Mouse (Mus musculus) lung, adult 2 months (tissue): ENCODE results near the gene Timm8a2. TPM values are rescaled to one million over a fixed set of nuclear protein-coding genes. Genes with fewer than 3 reads are reported as not detected.

Experiments
- DNase-seq: peaks from one replicate; pipeline ENCODE4 v3.0.0; 2022
- H3K4me1 ChIP-seq: fragments of 200-500 bp; 2 replicates; pipeline ENCODE4 v1.6.1; 2011; ENCODE audit warnings: low read length; ENCODE audit not compliant: control insufficient read depth, insufficient read depth
- H3K4me3 ChIP-seq: fragments of 200-500 bp; replicated peaks from 2 replicates; pipeline ENCODE3; 2011; ENCODE audit warnings: low read depth, mild to moderate bottlenecking, control low read depth, low read length; ENCODE audit errors: extremely low read depth
- CTCF ChIP-seq: fragments of 200-500 bp; IDR thresholded peaks from 2 replicates; pipeline ENCODE4 v1.5.1; 2011; ENCODE audit warnings: mild to moderate bottlenecking, low read length, control low read depth; ENCODE audit not compliant: insufficient read depth
- POLR2A ChIP-seq: fragments of 200-500 bp; IDR thresholded peaks from 2 replicates; pipeline ENCODE4 v1.6.1; 2011; ENCODE audit warnings: low read depth, mild to moderate bottlenecking, control low read depth, low read length, borderline replicate concordance; ENCODE audit errors: extremely low read depth
- WGBS: fragments of 180-500 bp; shearing (Covaris S2); methylation state at CpG from one replicate; pipeline ENCODE4 v1.1.7; 2018; 5-methylcytosine and 5-hydroxymethylcytosine counted together
- polyA plus RNA-seq: library from polyadenylated mRNA; depleted of rRNA; stranded (reverse); fragments of >200 nt; gene quantifications from 2 replicates; pipeline ENCODE4 v1.2.3, GENCODE M21; 2012

Timm8a2 gene
- polyA plus RNA-seq, 1 experiment: not detected

DNA sequence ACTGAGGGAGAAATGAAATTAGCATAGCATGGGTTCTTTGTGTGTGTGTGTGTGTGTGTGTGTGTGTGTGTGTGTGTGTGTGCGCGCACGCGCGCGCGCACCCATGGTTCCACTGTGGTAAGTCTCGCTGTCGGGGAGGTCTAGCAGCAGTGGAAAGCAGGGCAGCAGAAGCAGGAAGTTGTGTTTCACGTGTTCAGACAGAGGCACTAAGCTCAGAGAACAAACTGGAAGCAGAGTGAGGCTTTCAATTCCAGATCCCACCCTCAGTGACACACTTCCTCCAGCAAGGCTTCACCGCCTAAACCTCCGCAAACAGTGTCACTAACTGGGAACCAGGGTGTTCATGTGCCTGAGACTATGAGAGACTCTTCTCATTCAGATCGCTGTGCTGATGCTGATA is 25.0 kb upstream of the Timm8a2 start:
- DNase-seq: no peak
- 73% methylated on average over 13 of the region's 13 CpGs for WGBS

DNA sequence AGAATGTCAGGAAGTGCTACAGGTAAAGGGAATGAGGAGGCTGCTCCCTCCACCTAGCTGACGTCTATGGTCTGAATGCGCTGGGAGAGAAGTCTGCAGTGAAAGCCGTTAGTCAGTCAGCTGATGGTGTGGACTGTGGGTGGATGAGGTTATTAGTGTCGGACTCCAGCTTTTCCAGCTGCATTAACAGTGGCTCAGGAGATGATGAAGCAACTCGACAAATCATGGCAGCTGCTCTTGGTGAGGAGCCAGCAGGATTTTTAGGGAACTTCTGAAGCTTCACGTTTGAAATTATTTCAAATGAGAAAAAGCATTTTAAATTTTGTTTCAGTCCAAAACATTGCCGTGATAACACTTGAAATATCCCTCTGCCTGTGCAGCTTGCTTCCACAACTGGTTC is 24.2 kb upstream of the Timm8a2 start:
- TF ChIP-seq CTCF (no peak), POLR2A (no peak)
- 77% methylated on average over 7 of the region's 7 CpGs for WGBS
- no peak for DNase-seq
- Histone ChIP-seq H3K4me1 (no peaks in the 10 kb centered on the region), H3K4me3 (no peak overlapping the region)

More for the DNA sequence above, 25.0 kb upstream of the Timm8a2 start:
- no peaks in the 10 kb centered on the region for H3K4me1 ChIP-seq
- TF ChIP-seq CTCF: no peak
- no peak for TF ChIP-seq POLR2A
- no peak overlapping the region for H3K4me3 ChIP-seq

DNA sequence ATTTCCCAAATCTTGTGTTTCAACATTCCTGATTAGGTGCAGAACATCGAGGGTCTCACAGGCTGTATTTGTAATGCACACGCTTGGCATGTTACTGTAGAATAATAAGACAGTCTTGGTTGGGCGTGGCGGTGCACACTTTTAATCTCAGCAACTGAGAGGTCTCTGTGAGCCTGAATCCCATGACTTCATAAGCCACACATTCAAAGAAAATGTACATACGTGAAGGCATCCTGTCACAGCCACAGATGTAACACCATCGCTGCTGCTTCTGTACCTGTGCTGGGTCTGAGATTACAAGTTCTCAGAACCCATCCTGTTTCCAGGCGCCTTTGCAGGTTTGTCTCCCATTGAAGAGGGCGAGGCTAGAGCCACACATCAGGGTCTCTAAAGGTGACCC is 22.7 kb upstream of the Timm8a2 start:
- TF ChIP-seq CTCF (no peak), POLR2A (no peak)
- Histone ChIP-seq H3K4me1 (no peaks in the 10 kb centered on the region), H3K4me3 (no peak overlapping the region)
- no peak for DNase-seq
- 92% methylated on average over 8 of the region's 8 CpGs for WGBS

DNA sequence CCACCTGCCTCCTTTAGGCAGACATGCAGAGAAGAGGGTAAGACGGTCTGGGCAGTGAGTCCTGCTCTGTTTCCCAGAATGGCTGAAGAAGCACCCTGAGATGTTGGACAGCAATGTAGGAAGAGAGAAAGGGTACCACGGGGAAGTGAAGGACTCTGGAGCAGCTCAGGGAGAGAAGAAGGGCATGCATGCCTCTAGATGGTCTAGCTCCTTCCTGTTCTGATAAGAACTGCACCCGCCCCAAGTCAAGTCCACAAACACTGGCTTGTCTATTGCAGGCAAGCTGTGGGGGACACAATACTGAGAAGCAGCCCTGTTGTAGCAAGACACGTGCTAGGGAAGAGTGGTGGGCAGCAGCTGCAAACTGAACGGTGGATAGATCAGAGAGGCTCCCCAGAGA is 22.3 kb upstream of the Timm8a2 start:
- Histone ChIP-seq H3K4me1 (no peaks in the 10 kb centered on the region), H3K4me3 (no peak overlapping the region)
- DNase-seq: no peak
- no peak for TF ChIP-seq POLR2A
- no peak for TF ChIP-seq CTCF
- 63% methylated on average over 5 of the region's 5 CpGs for WGBS

DNA sequence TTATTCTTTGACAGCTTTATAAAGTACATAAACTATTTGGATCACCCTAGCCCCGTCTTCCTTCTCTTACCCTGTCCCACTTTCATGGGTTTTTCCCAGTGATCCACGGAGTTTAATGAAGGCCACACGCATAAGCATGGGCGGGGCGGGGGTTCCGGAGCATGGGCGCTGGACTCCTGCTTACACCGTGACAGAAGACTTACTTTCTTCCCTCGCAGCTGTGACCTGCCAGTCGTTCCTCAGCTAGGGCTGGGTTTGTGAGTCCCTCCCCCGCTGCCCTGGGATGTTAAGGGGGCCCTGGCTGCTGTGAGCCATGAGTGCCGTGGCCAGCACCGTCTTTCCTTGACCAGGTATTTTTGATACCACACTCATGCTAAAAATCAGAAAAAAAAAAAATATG is 21.7 kb upstream of the Timm8a2 start:
- TF ChIP-seq CTCF (no peak), POLR2A (no peak)
- no peaks in the 10 kb centered on the region for H3K4me1 ChIP-seq
- DNase-seq: no peak

DNA sequence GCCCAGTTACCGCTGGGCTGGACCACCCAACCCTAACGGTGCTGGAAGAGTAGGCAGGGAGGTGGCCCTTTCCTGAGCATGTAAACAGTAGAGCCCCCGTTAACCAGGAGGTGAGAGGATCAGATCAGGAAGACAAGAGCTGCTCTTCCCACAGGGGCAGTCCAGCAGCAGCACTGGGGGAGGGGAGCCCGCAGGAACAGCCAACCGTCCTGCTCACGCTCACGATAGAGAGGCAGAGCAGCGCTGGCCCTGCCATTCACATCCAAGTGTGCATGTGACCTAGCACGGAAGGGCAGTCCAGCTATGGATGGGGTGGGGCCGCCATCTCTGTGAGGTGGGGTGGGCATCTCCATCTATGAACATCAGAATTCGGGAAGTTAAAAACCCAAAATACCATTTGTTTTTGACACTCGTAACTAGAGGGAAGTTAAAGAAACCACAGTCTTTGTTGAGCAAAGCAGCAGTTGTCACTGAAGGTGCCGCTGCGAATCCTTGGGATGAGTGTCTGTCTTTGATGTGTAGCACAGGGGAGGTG is 21.0 kb upstream of the Timm8a2 start:
- DNase-seq: no peak
- 0 out of 2 replicates have a peak, but pooled peaks have one; percentile 19 for TF ChIP-seq POLR2A
- TF ChIP-seq CTCF: no peak
- WGBS: 64% methylated on average over 14 of the region's 14 CpGs
- Histone ChIP-seq H3K4me3 (no peak overlapping the region), H3K4me1 (no peaks in the 10 kb centered on the region)

More for the DNA sequence above, 21.7 kb upstream of the Timm8a2 start:
- no peak overlapping the region for H3K4me3 ChIP-seq
- WGBS: 77% methylated on average over 13 of the region's 13 CpGs

DNA sequence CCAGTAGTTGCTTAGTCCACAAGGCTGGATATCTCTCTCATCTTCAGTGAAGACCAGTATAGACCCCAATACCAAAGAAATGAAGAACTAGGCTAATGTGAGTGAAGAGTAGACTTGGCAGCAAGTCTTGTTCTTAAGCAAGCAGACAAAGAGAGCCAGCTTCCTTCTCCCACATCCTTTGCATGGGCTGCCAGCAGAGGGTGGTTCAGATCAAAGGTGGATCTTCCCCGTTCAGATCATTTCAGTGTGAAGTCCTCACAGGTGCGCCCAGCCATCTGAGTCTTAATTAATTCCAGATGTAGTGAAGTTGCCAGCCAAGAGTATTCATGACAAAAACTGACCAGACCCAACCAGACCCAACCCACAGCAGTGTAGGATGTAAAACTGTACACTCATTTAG is 16.5 kb upstream of the Timm8a2 start:
- WGBS: 78% methylated on average over 2 of the region's 2 CpGs

DNA sequence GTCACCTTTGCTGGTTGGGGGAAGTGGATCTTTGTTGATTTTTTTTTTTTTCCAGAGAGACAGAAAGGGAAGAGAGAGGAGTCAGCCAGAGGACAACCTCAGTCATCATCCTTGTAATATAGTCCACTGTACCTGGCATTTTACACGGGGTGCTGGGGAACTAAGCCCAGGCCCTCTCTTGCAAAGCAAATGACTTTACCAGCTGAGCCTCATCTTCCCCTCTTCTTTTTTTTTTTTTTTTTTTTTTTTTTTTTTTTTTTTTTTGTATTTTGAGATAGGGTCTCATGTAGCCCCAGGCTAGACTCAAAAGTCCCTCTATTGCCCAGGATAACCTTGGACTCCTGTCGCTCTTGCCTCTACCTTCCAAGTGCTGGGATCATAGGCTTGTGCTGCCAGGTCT is 15.1 kb upstream of the Timm8a2 start:
- 90% methylated on average over 2 of the region's 2 CpGs for WGBS
- Histone ChIP-seq H3K4me3 (no peak overlapping the region), H3K4me1 (no peaks in the 10 kb centered on the region)
- no peak for DNase-seq
- TF ChIP-seq CTCF (no peak), POLR2A (no peak)

More for the DNA sequence above, 16.5 kb upstream of the Timm8a2 start:
- Histone ChIP-seq H3K4me1 (no peaks in the 10 kb centered on the region), H3K4me3 (no peak overlapping the region)
- no peak for TF ChIP-seq POLR2A
- no peak for TF ChIP-seq CTCF
- DNase-seq: no peak

DNA sequence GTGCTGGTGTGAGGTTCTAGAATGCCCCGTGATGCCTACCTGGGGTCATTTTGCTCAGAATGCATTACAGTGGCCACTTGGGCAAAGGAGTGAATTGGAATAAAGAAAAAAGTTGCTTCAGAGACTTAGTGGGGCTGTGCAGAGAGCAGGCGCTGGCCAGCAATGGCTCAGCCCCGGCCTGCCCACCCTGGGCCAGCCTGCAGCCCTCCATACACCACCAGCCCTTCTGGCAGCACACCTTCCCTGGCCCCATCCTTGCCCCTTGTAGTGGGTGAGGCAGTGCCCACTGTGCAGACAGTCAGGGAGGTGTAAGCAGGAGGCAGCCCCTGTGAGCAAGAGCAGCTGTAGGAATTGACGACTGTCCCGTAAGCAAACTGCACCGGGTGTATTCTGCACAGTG is 13.9 kb upstream of the Timm8a2 start:
- TF ChIP-seq POLR2A (no peak), CTCF (no peak)
- no peak overlapping the region for H3K4me3 ChIP-seq
- no peaks in the 10 kb centered on the region for H3K4me1 ChIP-seq
- no peak for DNase-seq
- 95% methylated on average over 6 of the region's 6 CpGs for WGBS

DNA sequence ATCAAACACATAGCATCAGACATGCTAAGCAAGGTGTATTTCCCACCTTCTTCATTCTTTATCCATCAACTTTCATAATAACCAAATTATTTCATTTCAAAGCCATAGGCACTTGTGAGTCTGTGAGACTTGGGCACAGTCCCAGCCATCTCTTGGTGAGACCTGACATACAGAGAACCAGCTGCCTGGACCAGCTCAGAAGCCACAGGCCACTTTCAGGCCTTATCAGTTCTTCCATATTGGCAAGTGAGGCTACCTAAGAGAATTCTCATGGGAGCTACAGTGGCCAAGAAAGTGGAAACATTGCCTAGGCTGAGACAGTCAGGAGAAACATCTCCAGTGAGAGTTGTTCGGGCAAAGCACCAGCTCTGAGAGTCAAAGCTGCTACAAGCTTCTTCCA is 11.4 kb upstream of the Timm8a2 start:
- no peaks in the 10 kb centered on the region for H3K4me1 ChIP-seq
- no peak overlapping the region for H3K4me3 ChIP-seq
- TF ChIP-seq CTCF: no peak
- WGBS: 79% methylated on average over 1 of the region's 1 CpGs
- no peak for DNase-seq

DNA sequence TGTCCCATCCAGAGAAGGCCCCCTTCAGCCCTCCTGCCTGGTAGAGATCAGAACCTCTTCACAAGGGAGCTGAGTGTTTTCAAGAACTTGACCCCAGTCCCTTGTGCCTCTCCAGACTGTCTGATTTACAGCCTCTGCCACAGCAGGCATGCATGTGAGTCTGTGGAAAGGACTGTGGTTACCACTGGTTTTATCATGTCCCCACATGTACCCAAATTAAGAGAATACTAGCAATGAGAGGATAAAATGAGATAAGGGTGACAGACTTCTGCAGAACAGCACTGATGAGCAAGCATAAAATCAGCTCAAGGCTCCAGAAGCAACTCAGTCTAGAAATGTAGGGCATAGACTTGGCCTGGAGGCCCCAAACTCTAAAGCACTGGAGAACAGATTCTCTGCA is 10.5 kb upstream of the Timm8a2 start:
- TF ChIP-seq POLR2A (no peak), CTCF (no peak)
- no peak for DNase-seq
- H3K4me3 ChIP-seq: no peak overlapping the region
- no peaks in the 10 kb centered on the region for H3K4me1 ChIP-seq
